Mouse (Mus musculus): Measurements from ENCODE around the gene Rfx8. TPM values are rescaled to one million over a fixed set of nuclear protein-coding genes. Genes with fewer than 3 reads are reported as not detected.

Gene Rfx8
- polyA plus RNA-seq, 1 experiment from 2014 or later, result 0.18 TPM

GRCm38 (mm10) chr1:39729919-39730318 is 9.1 kb upstream of the Rfx8 start:
- H3K9me3 ChIP-seq (ENCODE audit: control insufficient read depth, low read length), result no peaks in the 10 kb centered on the region
- H3K4me2 ChIP-seq (replicated peaks; ENCODE audit: low read depth, low read length), result no peak overlapping the region
- peaks cover 9% of the 10 kb centered on the region for H3K4me1 ChIP-seq (ENCODE audit: control insufficient read depth, insufficient read depth, low read length)
- H3K4me3 ChIP-seq (ENCODE audit: low read length), result no peak overlapping the region
- no peak for ATAC-seq (ENCODE audit: low FRiP score, low TSS enrichment)
- 84% methylated on average over 6 of the region's 6 CpGs for WGBS
- H3K36me3 ChIP-seq (ENCODE audit: control insufficient read depth, insufficient read depth, low read length), result no peaks in the 10 kb centered on the region
- H3K27me3 ChIP-seq (ENCODE audit: control insufficient read depth, insufficient read depth, low read length), result no peaks in the 10 kb centered on the region
- no peak overlapping the region for H3K27ac ChIP-seq (ENCODE audit: low read depth, low read length)
- H3K9ac ChIP-seq (ENCODE audit: low read depth, low read length), result no peak overlapping the region

GRCm38 (mm10) chr1:39721351-39721726 is 542 bp upstream of the Rfx8 start:
- Histone ChIP-seq H3K4me2 (replicated peaks; ENCODE audit: low read depth, low read length) (peak overlapping the region; percentile 95), H3K27ac (ENCODE audit: low read depth, low read length) (no peak overlapping the region), H3K9ac (ENCODE audit: low read depth, low read length) (peak overlapping the region; percentile 69; the same call in 1 of the 2 replicates), H3K4me3 (ENCODE audit: low read length) (peak overlapping the region; percentile 55), H3K4me1 (ENCODE audit: control insufficient read depth, insufficient read depth, low read length) (peaks cover 19% of the 10 kb centered on the region), H3K9me3 (ENCODE audit: control insufficient read depth, low read length) (no peaks in the 10 kb centered on the region), H3K36me3 (ENCODE audit: control insufficient read depth, insufficient read depth, low read length) (no peaks in the 10 kb centered on the region), H3K27me3 (ENCODE audit: control insufficient read depth, insufficient read depth, low read length) (no peaks in the 10 kb centered on the region)
- WGBS, result 12% methylated on average over 9 of the region's 9 CpGs
- ATAC-seq (ENCODE audit: low FRiP score, low TSS enrichment), result peak; percentile 50

- H3K4me2 ChIP-seq (replicated peaks; ENCODE audit: low read depth, low read length), result peak overlapping the region; percentile 95
- 43% methylated on average over 2 of the region's 2 CpGs for WGBS
- H3K9me3 ChIP-seq (ENCODE audit: control insufficient read depth, low read length), result no peaks in the 10 kb centered on the region
- no peaks in the 10 kb centered on the region for H3K27me3 ChIP-seq (ENCODE audit: control insufficient read depth, insufficient read depth, low read length)
- H3K27ac ChIP-seq (ENCODE audit: low read depth, low read length), result no peak overlapping the region
- no peaks in the 10 kb centered on the region for H3K36me3 ChIP-seq (ENCODE audit: control insufficient read depth, insufficient read depth, low read length)
- peaks cover 19% of the 10 kb centered on the region for H3K4me1 ChIP-seq (ENCODE audit: control insufficient read depth, insufficient read depth, low read length)
- no peak overlapping the region for H3K9ac ChIP-seq (ENCODE audit: low read depth, low read length)
- no peak for ATAC-seq (ENCODE audit: low FRiP score, low TSS enrichment)
- H3K4me3 ChIP-seq (ENCODE audit: low read length), result no peak overlapping the region
These were observed 611 bp downstream of the Rfx8 start for GRCm38 (mm10) chr1:39720186-39720585.

GRCm38 (mm10) chr1:39715551-39715950 is 5.2 kb downstream of the Rfx8 start:
- Histone ChIP-seq H3K27me3 (ENCODE audit: control insufficient read depth, insufficient read depth, low read length) (no peaks in the 10 kb centered on the region), H3K36me3 (ENCODE audit: control insufficient read depth, insufficient read depth, low read length) (no peaks in the 10 kb centered on the region), H3K9me3 (ENCODE audit: control insufficient read depth, low read length) (no peaks in the 10 kb centered on the region), H3K4me3 (ENCODE audit: low read length) (no peak overlapping the region), H3K4me2 (replicated peaks; ENCODE audit: low read depth, low read length) (no peak overlapping the region), H3K9ac (ENCODE audit: low read depth, low read length) (no peak overlapping the region), H3K4me1 (ENCODE audit: control insufficient read depth, insufficient read depth, low read length) (peaks cover 20% of the 10 kb centered on the region), H3K27ac (ENCODE audit: low read depth, low read length) (peak overlapping the region; percentile 85)
- WGBS, result 94% methylated on average over 7 of the region's 7 CpGs
- ATAC-seq (ENCODE audit: low FRiP score, low TSS enrichment), result no peak

- WGBS, result 83% methylated on average over 3 of the region's 3 CpGs
- Histone ChIP-seq H3K27me3 (ENCODE audit: control insufficient read depth, insufficient read depth, low read length) (no peaks in the 10 kb centered on the region), H3K4me2 (replicated peaks; ENCODE audit: low read depth, low read length) (no peak overlapping the region), H3K4me3 (ENCODE audit: low read length) (no peak overlapping the region), H3K4me1 (ENCODE audit: control insufficient read depth, insufficient read depth, low read length) (peaks cover 17% of the 10 kb centered on the region), H3K27ac (ENCODE audit: low read depth, low read length) (peak overlapping the region; percentile 85), H3K9ac (ENCODE audit: low read depth, low read length) (no peak overlapping the region), H3K9me3 (ENCODE audit: control insufficient read depth, low read length) (no peaks in the 10 kb centered on the region), H3K36me3 (ENCODE audit: control insufficient read depth, insufficient read depth, low read length) (no peaks in the 10 kb centered on the region)
- no peak for ATAC-seq (ENCODE audit: low FRiP score, low TSS enrichment)
These were observed 6.1 kb downstream of the Rfx8 start for GRCm38 (mm10) chr1:39714729-39715128.

- 19% methylated on average over 16 of the region's 16 CpGs for WGBS
- H3K4me2 ChIP-seq (replicated peaks; ENCODE audit: low read depth, low read length), result peak overlapping the region; percentile 22
These were observed 6.7 kb downstream of the Rfx8 start for GRCm38 (mm10) chr1:39713842-39714658.

GRCm38 (mm10) chr1:39713300-39713699 is 7.5 kb downstream of the Rfx8 start:
- Histone ChIP-seq H3K27me3 (ENCODE audit: control insufficient read depth, insufficient read depth, low read length) (no peaks in the 10 kb centered on the region), H3K4me2 (replicated peaks; ENCODE audit: low read depth, low read length) (no peak overlapping the region), H3K4me1 (ENCODE audit: control insufficient read depth, insufficient read depth, low read length) (peaks cover 14% of the 10 kb centered on the region), H3K27ac (ENCODE audit: low read depth, low read length) (peak overlapping the region; percentile 85), H3K9ac (ENCODE audit: low read depth, low read length) (0 out of 2 replicates have a peak overlapping the region, but pooled peaks have one; percentile 23), H3K36me3 (ENCODE audit: control insufficient read depth, insufficient read depth, low read length) (no peaks in the 10 kb centered on the region), H3K9me3 (ENCODE audit: control insufficient read depth, low read length) (no peaks in the 10 kb centered on the region), H3K4me3 (ENCODE audit: low read length) (no peak overlapping the region)
- no peak for ATAC-seq (ENCODE audit: low FRiP score, low TSS enrichment)
- WGBS, result 90% methylated on average over 8 of the region's 8 CpGs

More at GRCm38 (mm10) chr1:39713842-39714658, 6.7 kb downstream of the Rfx8 start:
- ATAC-seq (ENCODE audit: low FRiP score, low TSS enrichment), result peak; percentile 60; the same call in 1 of the 2 replicates
- H3K27ac ChIP-seq (ENCODE audit: low read depth, low read length), result peak overlapping the region; percentile 85
- no peaks in the 10 kb centered on the region for H3K9me3 ChIP-seq (ENCODE audit: control insufficient read depth, low read length)
- H3K9ac ChIP-seq (ENCODE audit: low read depth, low read length), result 0 out of 2 replicates have a peak overlapping the region, but pooled peaks have one; percentile 23
- no peaks in the 10 kb centered on the region for H3K27me3 ChIP-seq (ENCODE audit: control insufficient read depth, insufficient read depth, low read length)
- H3K4me1 ChIP-seq (ENCODE audit: control insufficient read depth, insufficient read depth, low read length), result peaks cover 14% of the 10 kb centered on the region
- no peak overlapping the region for H3K4me3 ChIP-seq (ENCODE audit: low read length)
- no peaks in the 10 kb centered on the region for H3K36me3 ChIP-seq (ENCODE audit: control insufficient read depth, insufficient read depth, low read length)

GRCm38 (mm10) chr1:39712261-39712660 is 8.5 kb downstream of the Rfx8 start:
- H3K36me3 ChIP-seq (ENCODE audit: control insufficient read depth, insufficient read depth, low read length), result no peaks in the 10 kb centered on the region
- ATAC-seq (ENCODE audit: low FRiP score, low TSS enrichment), result no peak
- H3K9ac ChIP-seq (ENCODE audit: low read depth, low read length), result no peak overlapping the region
- no peak overlapping the region for H3K27ac ChIP-seq (ENCODE audit: low read depth, low read length)
- no peaks in the 10 kb centered on the region for H3K27me3 ChIP-seq (ENCODE audit: control insufficient read depth, insufficient read depth, low read length)
- H3K4me2 ChIP-seq (replicated peaks; ENCODE audit: low read depth, low read length), result no peak overlapping the region
- H3K4me1 ChIP-seq (ENCODE audit: control insufficient read depth, insufficient read depth, low read length), result peaks cover 14% of the 10 kb centered on the region
- WGBS, result 97% methylated on average over 7 of the region's 7 CpGs
- H3K4me3 ChIP-seq (ENCODE audit: low read length), result no peak overlapping the region
- H3K9me3 ChIP-seq (ENCODE audit: control insufficient read depth, low read length), result no peaks in the 10 kb centered on the region

- WGBS, result 52% methylated on average over 4 of the region's 4 CpGs
- Histone ChIP-seq H3K4me2 (replicated peaks; ENCODE audit: low read depth, low read length) (no peak overlapping the region), H3K4me3 (ENCODE audit: low read length) (no peak overlapping the region), H3K27me3 (ENCODE audit: control insufficient read depth, insufficient read depth, low read length) (no peaks in the 10 kb centered on the region), H3K4me1 (ENCODE audit: control insufficient read depth, insufficient read depth, low read length) (peaks cover 12% of the 10 kb centered on the region), H3K9me3 (ENCODE audit: control insufficient read depth, low read length) (no peaks in the 10 kb centered on the region), H3K9ac (ENCODE audit: low read depth, low read length) (no peak overlapping the region), H3K36me3 (ENCODE audit: control insufficient read depth, insufficient read depth, low read length) (no peaks in the 10 kb centered on the region), H3K27ac (ENCODE audit: low read depth, low read length) (no peak overlapping the region)
- no peak for ATAC-seq (ENCODE audit: low FRiP score, low TSS enrichment)
These were observed 10.2 kb downstream of the Rfx8 start for GRCm38 (mm10) chr1:39710604-39711003.

Data from kidney, embryonic 14.5 days (tissue).